ENCODE assay signal across 13 mouse cellular contexts in genomic region chr5:108581361-108581891, GRCm38 (mm10). TPM values are rescaled to one million over a fixed set of nuclear protein-coding genes. Genes with fewer than 3 reads are reported as not detected.
DNase-seq lines count a peak whose midpoint lies in the region; ATAC-seq and TF ChIP-seq lines count a peak whose summit lies in the region.
"Had no signal": no experiment of that assay in that cellular context is flagged by ENCODE, and none has a peak within 500 bp of the region (broad histone marks: within the 10 kb centered on the region; RNA-seq: fewer than 3 reads in every experiment).

No protein-coding gene starts in this region.

- no peak for DNase-seq in frontal cortex, postnatal 10 days (ENCODE audit: low spot score in 2 of 2)
- DNase-seq in brain, embryonic 18.5 days (ENCODE audit: low read depth, low spot score) = peak; percentile 1
- peak; percentile 23 to 72 for DNase-seq in left cerebral cortex, adult 8-10 months (ENCODE audit: low spot score in 2 of 2)
- no peak for DNase-seq in ovary, adult 18-20 months (ENCODE audit: low spot score)
- no peak for DNase-seq in T-cell, adult 2 months (ENCODE audit: low spot score)
- DNase-seq: kidney, adult 18-20 months; lung, adult 18-20 months had no signal

- TF ChIP-seq POLR2A in cortical plate, adult 2 months (IDR thresholded peaks at IDR 0.05; ENCODE audit: extremely low read depth, insufficient read depth, low read length) = no peak

- peak; percentile 90 for ATAC-seq in frontal cortex, adult (ENCODE audit: low TSS enrichment)
- no peak for ATAC-seq in CD4-positive, CD25-positive, alpha-beta regulatory T cell, adult 4 months

- H3K27ac ChIP-seq in cortical plate, adult 2 months (ENCODE audit: insufficient read depth, low read length) = peak overlapping the region; percentile 14; the same call in 1 of the 2 replicates

- no peak overlapping the region for H3K4me3 ChIP-seq in cortical plate, adult 2 months (ENCODE audit: insufficient read depth, low read length)
- H3K4me3 ChIP-seq: megakaryocyte, embryonic 14.5 days had no signal

- H3K4me1 ChIP-seq in cortical plate, adult 2 months (ENCODE audit: control insufficient read depth, insufficient read depth, low read length) = peaks cover 2% of the 10 kb centered on the region
- H3K4me1 ChIP-seq: megakaryocyte, embryonic 14.5 days had no signal

- TF ChIP-seq CTCF in cortical plate, adult 2 months (IDR thresholded peaks at IDR 0.05; ENCODE audit: extremely low read depth, insufficient read depth, low read length) = no peak

RNA-seq across cellular contexts. Expression of gene Cplx1, which starts 31.6 kb away (rescaled TPM):
- 339 and 354 TPM in 2 replicates for polyA plus RNA-seq in cortical plate, adult 2 months (2012; rRNA removed)
- 100 to 1,000 TPM; 724 to 785 (median 735) TPM for total RNA-seq in left cerebral cortex, adult 8-10 months (2022)
- not detected for polyA plus RNA-seq in CD4-positive, CD25-positive, alpha-beta regulatory T cell, adult 4 months (2017; shearing (Covaris generic))
- total RNA-seq: gastrocnemius, adult 8-10 months; MEL had no signal

RNA-seq across cellular contexts. Expression of gene Gak, which starts 48.1 kb away (rescaled TPM):
- polyA plus RNA-seq in cortical plate, adult 2 months (2012; rRNA removed) = 84.9 and 86.8 TPM in 2 replicates
- 100 to 1,000 TPM in 1 of 4 experiments, 10 to 100 TPM in 3; 97.5 to 105 (median 99.5) TPM for total RNA-seq in left cerebral cortex, adult 8-10 months (2022)
- 100 to 1,000 TPM in 1 of 2 experiments, 10 to 100 TPM in 1; 65.0 to 101 TPM for polyA plus RNA-seq in CD4-positive, CD25-positive, alpha-beta regulatory T cell, adult 4 months (2017; shearing (Covaris generic))

RNA-seq across cellular contexts. Expression of gene Tmem175, which starts 48.1 kb away (rescaled TPM):
- polyA plus RNA-seq in cortical plate, adult 2 months (2012; rRNA removed) = 62.8 and 67.4 TPM in 2 replicates
- 10 to 100 TPM; 37.1 to 43.1 (median 39.5) TPM for total RNA-seq in left cerebral cortex, adult 8-10 months (2022)
- 10 to 100 TPM; 38.6 to 56.7 TPM for polyA plus RNA-seq in CD4-positive, CD25-positive, alpha-beta regulatory T cell, adult 4 months (2017; shearing (Covaris generic))

Comparison
In these comparisons a context has a peak if more than half of its experiments do, and no peak if none do; other contexts are left out.
1. DNase-seq: peak in brain, embryonic 18.5 days (single experiment) and left cerebral cortex, adult 8-10 months (2 of 2); none in frontal cortex, postnatal 10 days (0 of 2), ovary, adult 18-20 months (single experiment) and T-cell, adult 2 months (single experiment).
2. RNA of gene Cplx1, which starts 31.6 kb away (polyA plus RNA-seq): 339 to 354 TPM in cortical plate, adult 2 months; not detected in CD4-positive, CD25-positive, alpha-beta regulatory T cell, adult 4 months; every median in the first group is over 100 times any median in the second.